Mouse (Mus musculus) small intestine, adult 2 months (tissue): ENCODE measurements around the gene Rab34.

Experiments used
- CTCF ChIP-seq: fragments of 200-500 bp; IDR thresholded peaks from 2 replicates; pipeline ENCODE4 v1.5.1; 2012; ENCODE audit warnings: low read depth, mild to moderate bottlenecking, control low read depth, inconsistent platforms, low read length, moderate library complexity, mixed read lengths; ENCODE audit not compliant: insufficient replicate concordance, insufficient read length; ENCODE audit errors: extremely low read depth
- POLR2A ChIP-seq: fragments of 200-500 bp; IDR thresholded peaks from 2 replicates; pipeline ENCODE4 v1.6.1; 2012; ENCODE audit warnings: low read depth, mild to moderate bottlenecking, control low read depth, inconsistent platforms, low read length, moderate library complexity

DNA sequence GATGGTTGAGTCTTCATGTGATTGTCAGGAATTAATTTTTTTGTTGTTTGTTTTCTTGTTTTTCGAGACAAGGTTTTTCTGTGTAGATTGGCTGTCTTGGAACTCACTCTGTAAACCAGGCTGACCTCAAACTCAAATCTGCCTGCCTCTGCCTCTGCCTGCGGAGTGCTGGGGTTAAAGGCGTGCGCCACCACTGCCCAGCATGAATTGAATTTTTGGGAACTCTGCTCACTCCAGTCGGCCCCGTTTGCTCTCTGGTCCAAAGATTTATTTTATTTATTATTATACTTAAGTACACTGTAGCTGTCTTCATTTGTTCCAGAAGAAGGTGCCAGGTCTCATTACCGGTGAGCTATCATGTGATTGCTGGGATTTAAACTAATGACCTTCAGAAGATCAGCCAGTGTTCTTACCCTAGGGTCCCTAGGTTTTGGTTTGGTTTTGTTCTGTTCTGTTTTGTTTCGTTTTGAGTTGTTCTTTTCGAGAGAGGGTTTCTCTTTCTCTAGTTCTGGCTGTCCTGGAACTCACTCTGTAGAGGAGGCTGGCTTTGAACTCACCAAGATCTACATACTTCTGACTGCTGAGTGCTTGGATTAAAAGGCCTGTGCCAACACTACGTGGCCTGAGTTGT, 4.2 kb upstream of the Rab34 start:
- TF ChIP-seq CTCF (no peak), POLR2A (no peak)
